Mouse (Mus musculus): ENCODE results near the gene H3f3b.
A peak's percentile ranks its signal among the peaks of the same experiment; 100 is the strongest.
"Not testable (repeated sequence)": the region's sequence is repeated elsewhere in the genome, so short reads cannot be mapped to it uniquely, and the experiment has no call there.

The H3f3b gene

DNA sequence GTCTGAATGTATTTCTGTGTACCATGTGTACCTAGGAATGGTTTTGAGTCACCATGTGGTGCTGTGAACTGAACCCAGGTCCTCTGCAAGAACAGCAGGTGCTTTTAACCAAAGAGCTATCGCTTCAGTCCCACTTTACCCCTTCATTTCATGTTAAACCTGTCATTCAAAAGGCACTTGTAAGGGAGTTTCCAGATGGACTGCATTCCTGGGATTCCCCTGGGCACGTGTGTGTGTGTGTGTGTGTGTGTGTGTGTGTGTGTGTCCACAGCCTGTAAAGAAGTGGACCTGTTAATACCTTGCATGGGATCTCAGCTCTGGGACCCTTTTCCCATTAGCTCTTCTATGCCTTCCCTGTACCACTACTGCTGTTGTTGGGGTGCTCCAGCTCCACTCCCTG lies 21.8 kb upstream of the H3f3b start:
- no peak for DNase-seq (ENCODE audit: low spot score)

DNA sequence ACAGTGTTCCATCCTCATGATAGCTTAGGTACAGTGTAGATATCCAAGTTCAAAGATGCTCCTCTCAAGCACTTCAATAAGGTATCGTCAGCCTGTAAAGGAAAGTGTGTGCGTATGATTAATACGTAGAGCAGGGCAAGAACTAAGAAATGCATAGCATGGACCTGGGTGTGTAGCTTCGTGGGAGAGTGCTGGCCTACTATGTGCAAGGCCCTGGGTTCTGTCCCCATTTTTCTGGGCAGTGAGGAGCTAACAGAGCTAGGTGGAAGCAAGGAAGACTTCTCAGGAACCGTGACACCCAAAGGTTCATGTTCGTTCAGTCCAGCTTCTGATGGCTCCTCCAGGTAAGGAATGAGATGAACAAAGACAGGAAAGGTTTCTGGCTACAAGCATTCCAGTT lies 17.4 kb upstream of the H3f3b start:
- DNase-seq (ENCODE audit: low spot score) = no peak

GRCm38 (mm10) chr11:116043286-116043685 lies 15.5 kb upstream of the H3f3b start:
- DNase-seq (ENCODE audit: low spot score) = no peak

- no peak for DNase-seq (ENCODE audit: low spot score)
Observed at GRCm38 (mm10) chr11:116042372-116043138, 14.8 kb upstream of the H3f3b start.

DNA sequence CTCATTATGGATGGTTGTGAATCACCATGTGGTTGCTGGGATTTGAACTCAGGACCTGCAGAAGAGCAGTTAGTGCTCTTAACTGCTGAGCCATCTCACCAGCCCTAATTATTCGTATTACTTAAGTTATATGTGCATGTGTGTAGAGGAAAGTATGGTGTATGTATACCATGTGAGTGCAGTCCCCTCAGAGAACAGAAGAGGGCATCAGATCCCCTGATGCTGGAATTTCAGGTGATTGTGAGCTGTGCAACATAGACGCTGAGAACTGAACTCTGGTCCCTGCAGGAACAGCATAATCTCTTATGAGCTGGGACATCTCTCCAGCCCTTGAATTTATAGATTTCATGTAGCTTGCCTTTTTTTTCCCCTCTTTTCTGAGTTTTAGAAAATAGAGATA lies 14.1 kb upstream of the H3f3b start:
- no peak for DNase-seq (ENCODE audit: low spot score)

DNA sequence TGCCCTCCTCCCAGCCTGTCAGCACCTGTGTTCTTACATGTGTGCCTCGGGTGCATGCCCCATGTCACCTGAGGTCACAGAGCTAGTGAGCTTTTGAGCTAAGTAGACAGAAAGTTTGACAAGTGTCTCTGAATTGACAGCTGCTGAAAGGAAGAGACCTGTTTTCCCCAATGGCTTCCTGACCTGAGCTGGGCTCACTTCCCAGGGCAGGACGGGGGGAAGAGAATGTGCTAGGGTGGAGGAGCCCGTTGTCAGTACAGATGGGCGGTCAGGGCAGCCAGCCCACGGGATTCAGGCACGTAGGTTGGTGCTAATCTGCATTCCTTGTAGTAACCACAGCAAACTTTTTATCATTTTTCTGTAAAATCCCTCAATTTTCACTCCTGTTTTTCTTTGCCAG lies 12.8 kb upstream of the H3f3b start:
- no peak for DNase-seq (ENCODE audit: low spot score)

DNA sequence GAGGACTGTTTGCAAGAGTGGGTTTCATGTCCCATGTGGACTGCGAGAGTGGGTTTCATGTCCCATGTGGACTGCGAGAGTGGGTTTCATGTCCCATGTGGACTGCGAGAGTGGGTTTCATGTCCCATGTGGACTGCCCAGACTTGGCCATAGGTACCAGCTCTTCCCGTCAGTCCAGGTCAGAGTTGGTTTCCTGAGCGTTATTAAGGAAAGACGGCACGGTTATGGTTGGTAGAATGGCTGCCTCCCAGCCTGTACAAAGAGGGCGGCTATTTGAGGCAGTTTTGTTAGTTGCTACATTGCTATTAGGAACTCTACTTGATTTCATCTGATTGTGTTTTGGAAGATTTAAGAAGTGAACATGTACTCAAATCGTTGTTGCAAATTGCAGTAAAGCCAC lies 10.1 kb upstream of the H3f3b start:
- DNase-seq (ENCODE audit: low spot score) = no peak

DNA sequence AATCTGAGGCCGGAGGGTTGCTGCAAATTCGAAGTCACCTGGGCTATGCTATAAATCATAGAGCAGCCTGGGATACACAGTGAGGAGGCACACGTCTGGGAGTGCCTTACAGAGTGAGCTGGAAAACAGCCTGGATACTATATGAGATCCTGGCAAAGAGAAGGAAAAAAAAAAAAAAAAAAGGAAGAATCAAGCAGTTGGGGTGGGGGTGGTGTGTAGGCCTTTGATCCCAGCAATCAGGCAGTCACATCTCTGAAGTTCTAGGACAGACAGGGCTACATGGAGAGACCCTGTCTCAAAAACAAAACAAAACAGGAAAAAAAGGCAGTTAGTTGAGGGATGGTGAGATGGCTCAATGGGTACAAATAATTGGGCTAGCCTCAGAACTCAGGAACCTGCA lies 8.9 kb upstream of the H3f3b start:
- no peak for DNase-seq (ENCODE audit: low spot score)

GRCm38 (mm10) chr11:116034584-116034983 lies 6.8 kb upstream of the H3f3b start:
- DNase-seq (ENCODE audit: low spot score) = no peak

DNA sequence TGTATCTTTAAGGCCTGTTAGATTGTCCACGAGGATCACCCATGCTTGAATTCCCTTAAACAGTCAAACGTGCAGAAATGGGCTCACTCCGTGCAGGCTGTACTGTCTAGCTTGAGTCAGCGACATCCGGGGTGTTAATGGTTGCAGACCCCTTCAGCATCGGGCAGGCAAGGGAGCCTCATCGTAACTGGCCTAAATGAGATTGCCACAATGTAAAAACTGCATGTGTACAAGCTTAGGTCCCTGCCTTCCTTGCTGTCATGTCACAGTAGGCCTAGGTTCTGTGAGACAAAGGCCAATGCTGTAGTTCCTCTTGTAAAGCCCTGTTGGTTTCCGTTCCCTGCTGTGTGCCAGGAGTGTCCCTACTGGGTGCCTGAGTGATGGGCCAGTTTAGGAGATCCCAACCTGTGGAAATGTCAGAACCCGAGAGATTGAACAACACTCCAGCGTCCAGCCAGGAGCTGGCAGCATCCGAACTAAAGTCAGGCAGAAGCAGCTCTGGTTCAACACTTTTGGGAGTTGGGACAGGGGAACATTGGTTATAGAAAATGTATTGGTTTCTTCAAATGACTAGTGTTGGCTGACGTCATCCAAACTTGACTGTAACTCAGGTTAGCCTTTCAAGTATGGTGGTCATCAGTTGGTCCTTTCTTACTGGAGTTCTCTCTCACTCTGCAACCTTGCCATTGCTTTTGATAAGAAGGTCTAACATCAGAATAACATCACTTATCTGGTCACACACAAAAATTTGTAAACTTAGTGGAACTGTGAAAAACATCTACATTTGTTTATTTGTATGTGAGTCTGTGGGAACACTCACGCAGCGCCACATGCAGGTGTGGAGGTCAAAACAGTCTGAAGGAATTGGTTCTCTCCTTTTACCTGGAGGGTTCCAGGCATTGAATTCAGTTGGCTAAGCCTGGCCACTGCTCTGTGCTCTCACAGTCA lies 3.4 kb upstream of the H3f3b start:
- DNase-seq (ENCODE audit: low spot score) = no peak

DNA sequence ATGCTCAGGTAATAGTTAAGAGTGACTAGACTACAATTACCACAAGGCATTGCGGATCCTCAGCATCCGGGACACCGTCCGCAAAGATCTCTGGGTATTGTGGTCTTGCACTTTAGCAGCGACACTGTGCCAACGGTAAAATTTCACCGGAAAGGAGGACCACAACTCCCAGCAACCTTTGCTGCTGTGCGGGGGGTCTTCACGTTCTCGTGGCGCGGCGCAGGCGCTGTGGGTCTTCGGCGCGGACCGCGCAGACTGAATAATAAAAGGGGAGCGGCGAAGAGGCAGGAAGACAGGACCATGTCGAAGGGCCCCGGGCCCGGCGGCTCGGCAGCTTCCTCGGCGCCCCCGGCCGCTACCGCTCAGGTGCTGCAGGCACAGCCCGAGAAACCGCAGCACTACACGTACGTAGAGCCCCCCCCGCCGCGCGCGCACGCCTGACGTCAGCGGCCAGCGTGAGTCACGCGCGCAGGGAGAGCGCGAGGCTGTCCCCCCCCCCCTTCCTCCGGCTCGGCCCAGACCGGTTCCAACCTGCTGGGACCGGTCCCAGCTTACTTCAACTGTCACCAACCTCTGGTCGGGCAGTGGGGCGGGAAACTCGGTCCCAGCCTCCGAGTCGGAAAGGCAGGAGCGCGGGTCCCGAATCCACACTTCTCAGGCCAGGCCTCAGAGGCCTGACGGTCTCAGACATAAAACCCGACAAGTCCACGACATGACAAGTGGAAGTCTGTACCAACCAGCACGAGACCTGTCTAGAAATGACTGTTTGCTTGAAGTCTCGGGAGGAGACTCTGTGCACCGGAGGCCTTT lies 2.5 kb upstream of the H3f3b start, which contains the start of gene Unk:
Gene Unk (plus strand): TSS at position 235 of the 810 bp plus-strand sequence.
- peak; percentile 96 for DNase-seq (ENCODE audit: low spot score)

- no peak for DNase-seq (ENCODE audit: low spot score)
Observed at GRCm38 (mm10) chr11:116029086-116029865, 1.5 kb upstream of the H3f3b start.

DNA sequence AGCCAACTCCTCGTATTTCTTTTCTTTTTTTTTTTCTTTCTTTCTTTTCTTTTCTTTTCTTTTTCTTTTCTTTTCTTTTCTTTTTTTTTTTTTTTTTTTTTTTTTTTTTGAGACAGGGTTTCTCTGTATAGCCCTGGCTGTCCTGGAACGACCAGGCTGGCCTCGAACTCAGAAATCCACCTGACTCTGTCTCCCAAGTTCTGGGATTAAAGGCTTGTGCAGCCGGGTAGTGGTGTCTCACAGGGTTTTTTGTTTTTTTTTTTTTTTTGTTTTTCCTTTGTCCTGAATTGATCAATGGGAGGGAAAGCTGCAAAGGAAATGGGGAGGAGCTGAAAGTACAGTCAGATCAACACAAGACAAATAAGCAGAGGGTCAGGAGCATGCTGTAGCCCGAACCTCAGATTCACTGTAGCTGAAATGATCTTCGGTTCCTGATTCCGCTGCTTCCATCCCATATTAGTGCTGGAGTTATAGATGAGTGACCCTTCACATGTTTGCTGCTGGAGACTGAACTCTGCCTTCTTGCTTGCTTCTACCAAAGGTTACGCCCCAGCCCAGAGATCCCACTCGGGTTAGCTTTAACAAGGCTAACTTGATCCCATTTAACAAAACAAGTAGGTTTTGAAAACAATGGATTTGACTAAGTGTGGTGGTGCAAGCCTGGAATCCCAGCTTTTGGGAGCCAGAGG lies 559 bp upstream of the H3f3b start:
- no peak for DNase-seq (ENCODE audit: low spot score)

- no peak for DNase-seq (ENCODE audit: low spot score)
Observed at GRCm38 (mm10) chr11:116025056-116025845, 2.5 kb downstream of the H3f3b start.

DNA sequence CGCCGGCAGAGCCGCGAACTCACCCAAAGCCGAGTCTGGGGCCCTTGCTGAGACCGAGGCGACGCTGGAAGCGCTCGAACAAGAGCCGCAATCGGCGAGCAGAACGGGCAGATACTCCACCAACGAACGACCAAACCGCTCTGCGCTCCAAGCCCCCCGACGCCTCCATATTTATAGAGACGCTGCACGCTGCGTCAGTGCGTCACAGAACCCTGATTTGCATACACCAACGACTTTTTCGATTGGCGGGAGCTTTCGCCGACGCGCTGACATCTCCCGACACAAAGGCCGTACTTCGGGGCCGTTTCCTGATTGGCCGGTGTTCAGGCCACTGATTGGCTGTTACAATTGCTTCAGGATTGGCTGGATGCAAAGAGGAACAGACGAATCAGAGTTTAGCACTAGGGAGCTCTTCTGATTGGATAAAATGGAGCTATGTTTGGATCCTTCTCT lies 3.4 kb downstream of the H3f3b start:
- DNase-seq (ENCODE audit: low spot score) = peak; percentile 95

DNA sequence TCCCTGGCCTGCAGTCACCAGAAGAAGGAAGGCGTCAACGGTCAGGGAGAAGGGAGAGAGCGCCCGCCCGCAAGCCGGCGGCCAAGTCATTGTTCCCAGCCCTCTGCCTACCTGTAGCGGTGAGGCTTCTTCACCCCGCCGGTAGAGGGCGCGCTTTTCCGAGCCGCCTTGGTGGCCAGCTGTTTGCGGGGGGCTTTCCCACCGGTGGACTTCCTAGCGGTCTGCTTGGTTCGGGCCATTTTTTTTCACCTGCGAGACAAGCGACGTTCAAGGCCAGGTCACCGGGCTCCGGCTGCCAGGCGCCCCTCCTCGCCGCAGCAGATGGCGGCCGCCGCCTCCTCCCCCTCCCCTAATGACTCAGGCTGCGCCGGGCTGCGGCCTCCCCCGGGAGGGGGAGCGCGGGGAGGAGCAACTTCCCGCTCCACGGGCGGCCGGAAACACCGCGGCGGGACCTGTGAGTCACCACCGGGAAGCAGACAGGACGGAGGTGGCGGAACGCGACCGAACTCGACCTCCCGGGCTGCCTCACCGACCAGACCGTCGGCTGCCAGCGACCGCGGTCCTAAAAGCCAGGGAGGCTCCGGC lies 3.9 kb downstream of the H3f3b start:
- peak; percentile 90 for DNase-seq (ENCODE audit: low spot score)

GRCm38 (mm10) chr11:116023074-116023770 lies 4.5 kb downstream of the H3f3b start:
- DNase-seq (ENCODE audit: low spot score) = not testable (repeated sequence)

DNA sequence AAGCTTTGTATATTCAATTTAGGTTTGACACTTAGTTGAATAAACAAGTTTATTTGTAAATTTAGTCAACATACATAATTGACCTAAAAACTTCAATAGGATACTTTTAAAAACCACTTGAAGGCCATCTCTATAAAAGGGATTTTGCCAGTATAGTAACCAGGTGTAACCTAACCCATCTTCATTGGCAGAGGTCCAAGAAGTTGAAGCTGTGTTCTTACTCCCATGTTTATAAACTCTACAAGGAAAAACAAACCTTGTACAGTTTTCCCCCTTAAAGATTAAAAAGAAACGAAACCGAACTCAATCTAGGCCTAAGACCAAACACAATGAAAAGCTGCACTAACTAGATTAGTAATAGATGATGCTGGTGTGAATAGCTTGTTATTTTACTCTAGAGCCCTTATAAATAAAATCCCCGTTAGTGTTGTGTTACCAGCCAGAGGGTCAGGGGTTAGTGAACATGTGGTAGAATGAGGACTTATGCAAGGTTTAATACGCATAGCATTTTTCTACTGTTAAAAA lies 5.4 kb downstream of the H3f3b start:
- DNase-seq (ENCODE audit: low spot score) = no peak

All from testis, postnatal 10 days (tissue).